Mouse (Mus musculus) embryo, embryonic 10.5 days (tissue): ENCODE results near the gene Heg1.

Source experiments
- DNase-seq: peaks from one replicate; pipeline ENCODE4 v3.0.0-alpha.2; 2015; ENCODE audit warnings: low spot score

Gene Heg1

DNA sequence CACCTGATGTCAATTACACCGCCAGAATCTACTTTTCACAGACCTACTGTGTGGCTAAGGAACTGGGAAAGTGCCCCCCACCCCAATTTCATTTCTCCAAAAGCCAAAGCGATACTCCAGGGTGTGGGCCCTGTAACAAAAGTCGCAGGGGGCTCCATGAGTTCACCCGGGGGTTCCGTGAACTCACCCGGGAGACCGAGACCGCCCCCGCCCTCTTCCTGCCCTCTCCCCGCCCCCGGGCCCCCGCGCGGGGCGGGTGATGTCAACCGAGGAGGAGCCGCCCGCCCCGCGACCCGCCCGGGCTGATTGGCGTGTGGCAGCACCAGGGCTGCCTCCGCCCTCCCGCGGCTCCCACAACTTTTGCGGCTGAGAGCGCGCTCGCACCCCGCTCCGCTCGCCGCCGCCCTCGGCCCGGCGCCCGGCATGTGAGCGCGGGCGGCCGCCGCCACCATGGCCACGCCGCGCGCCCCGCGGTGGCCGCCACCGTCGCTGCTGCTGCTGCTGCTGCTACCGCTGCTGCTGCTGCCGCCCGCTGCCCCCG lies at the start of gene Heg1:
TSS of gene Heg1 (plus strand) at position 209 of the 541 bp plus-strand sequence.
- peak; percentile 76 for DNase-seq

DNA sequence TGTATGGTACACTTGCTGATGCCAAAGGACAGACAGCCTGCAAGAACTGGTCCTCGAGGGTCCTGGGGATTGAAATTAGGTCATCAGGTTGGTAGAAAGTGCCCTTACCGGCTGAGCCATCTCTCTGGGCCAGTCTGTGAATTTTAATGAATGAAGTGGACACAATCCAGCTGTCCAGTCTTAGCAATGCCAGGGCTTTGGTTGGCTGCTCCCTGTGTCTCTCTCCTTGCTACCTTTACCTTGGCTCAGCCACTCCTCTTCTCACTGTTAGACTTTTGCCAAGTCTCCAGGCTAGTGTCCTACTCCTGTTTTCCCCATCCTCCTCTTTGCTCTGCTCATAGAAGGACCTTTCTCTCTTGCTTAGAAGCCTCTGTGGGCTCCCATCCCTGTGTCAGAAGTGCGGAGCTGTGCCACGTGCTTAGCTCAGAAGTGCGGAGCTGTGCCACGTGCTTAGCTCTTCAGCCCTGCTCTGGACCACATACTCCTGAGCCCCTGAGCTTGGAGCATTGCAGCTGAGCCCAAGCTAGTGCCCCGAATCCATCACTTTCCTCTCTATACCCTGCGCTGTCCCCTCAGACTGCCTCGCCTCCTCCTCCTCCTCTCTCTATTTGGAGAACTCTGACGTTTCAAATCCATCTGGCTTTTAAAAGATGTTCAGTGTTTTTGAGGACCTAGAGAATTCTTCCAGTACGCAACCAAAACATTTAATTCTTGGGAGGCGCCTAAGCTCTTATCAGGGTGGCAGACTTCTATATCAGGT lies 48.2 kb upstream of the Heg1 start:
- DNase-seq, result no peak

DNA sequence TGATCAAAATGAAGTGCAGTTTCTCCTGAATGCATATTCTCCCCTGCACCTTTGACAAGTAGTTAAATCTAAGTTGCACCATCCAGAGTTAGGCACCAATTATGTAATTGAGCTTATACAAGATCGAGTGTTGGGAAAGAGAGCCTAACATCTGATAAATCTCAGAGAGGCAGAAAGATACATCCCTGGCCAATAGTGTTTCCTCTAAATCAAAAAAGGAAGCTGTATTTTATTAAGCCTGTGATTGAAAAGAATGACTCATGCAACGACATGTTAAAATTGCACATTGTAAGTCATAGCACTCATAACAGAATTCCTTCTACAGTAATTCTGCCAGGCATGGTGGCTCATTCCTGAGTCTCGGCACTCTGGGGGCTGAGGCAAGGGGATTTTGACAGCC lies 42.4 kb upstream of the Heg1 start:
- no peak for DNase-seq

DNA sequence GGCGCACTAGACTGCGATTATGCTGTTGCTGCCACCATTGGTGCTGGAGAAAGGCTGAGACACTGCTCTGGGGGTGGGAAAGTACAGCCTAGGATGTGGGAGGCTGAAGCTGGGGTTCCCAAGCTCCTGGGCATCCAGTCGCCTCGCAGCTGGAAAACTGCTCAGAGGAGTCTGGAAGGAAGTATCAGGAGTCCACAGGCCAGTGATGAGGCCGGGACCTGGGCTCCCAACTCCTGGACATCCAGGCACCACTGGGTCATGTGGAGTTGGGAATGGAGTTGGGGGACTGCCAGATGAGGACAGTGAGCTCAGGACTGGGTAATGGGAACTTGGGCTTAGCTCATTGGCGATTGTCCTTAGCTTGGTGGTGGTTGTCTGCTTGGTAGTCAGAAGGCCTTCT lies 31.1 kb upstream of the Heg1 start:
- no peak for DNase-seq

DNA sequence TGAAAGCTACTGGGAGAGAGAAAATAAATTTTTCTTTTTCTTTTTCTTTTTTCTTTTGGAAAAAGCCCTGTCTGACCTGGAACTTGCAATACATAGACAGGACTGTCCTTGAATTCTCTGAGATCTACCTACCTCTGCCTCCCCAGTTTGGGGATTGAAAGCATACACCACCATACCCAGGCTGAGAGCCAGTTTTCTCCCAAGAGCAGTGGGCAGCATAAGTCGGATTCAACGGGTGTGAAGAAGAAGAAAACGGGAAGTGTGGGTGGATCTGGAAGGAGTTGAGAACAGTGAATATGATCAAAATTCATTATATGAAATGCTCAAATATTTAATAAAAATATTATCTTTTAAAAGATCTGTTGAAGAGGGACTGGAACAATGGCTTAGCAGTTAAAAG lies 28.7 kb upstream of the Heg1 start:
- DNase-seq, result no peak

DNA sequence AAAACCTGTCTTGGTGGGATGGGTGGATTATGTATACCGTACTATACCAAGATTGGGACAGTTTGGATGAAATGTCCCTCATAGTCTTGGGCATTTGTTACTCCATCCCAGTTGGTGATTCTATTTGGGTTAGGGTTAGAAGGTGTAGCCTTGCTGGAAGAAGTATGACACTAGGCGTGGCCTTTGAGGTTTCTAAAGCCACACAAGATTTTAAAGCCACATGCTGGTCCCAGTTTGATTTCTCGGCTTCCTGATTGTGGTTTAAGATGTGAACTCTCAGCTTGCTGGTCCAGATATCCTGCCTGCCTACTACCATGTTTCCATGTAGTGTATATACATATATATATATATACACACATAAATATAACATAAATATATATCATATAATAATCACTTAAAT lies 27.0 kb upstream of the Heg1 start:
- DNase-seq, result no peak

DNA sequence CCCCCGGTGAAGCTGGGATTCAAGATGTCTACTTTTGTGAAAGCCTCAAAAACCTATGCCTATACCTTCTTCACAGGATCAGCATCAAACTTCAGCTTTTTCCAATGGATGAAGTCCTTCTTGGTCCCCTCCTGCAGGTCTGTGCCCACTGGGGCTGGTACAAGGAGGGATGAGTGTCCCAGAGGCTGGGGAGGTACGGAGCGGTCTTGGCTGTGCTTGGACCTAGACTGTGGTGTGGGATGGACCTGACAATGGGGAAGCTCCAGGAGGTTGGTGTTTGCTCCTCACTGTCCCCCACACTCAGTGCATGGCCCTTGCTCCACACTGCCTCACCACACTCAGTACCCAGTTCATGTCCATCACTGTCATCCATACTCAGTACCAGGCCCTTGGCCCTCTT lies 26.0 kb upstream of the Heg1 start:
- DNase-seq, result no peak

DNA sequence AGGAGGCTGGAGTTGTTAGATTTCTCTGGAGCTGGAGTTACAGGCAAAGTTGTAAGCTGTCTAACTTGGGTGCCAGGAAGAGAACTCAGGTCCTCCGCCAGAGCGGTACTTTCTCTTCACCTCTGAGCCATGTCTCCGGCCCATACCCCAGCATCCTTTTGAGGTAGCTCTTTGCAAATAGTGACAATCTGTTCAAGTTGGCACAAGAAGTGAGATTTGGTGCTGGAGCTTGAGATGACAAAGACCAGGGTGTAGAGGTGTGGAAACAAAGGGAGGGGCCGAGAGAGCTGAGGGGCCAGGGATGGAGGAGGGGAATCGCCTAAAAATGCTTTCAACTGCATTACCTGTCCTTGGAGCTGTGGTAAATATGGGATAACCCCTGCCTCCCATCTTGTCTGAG lies 24.6 kb upstream of the Heg1 start:
- DNase-seq, result no peak

DNA sequence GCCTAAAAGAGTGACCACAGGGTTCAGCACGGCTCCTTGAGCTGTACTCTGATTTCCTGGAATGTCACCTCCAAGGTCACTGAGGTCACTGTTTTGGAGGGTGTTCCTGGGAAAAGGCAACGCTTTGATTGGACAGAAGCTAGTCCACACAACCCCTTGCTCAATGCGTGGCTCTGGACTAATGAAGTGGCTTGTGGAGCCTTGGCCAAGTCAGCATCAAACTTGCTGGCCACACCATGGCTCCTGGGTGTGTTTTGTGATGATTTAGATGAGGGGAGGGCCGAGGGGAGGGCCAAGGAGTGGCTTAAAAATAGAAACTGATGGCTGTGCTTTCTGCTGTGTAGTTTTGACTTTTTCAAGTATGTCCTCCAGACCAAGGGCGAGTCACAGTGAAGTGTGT lies 24.0 kb upstream of the Heg1 start:
- peak; percentile 19 for DNase-seq

DNA sequence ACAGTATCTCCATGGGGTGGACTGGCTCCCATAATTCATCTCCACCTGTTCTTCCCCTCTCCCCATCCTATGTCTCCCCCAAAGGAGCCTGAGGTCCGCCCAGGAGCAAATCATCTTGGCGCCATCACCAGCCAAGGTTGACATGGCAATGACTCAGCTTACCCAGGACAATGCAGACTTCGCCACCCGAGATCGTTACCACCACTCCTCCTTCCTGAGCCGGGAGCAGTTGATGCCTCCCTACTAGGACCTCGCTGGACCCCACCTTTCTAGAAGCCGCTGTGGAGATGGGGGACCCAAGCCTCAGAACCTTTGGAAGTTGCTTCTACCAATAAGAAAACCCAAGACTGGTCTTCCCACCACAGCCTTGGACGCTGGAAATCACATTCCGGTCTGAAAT lies 21.3 kb upstream of the Heg1 start:
- DNase-seq, result no peak

DNA sequence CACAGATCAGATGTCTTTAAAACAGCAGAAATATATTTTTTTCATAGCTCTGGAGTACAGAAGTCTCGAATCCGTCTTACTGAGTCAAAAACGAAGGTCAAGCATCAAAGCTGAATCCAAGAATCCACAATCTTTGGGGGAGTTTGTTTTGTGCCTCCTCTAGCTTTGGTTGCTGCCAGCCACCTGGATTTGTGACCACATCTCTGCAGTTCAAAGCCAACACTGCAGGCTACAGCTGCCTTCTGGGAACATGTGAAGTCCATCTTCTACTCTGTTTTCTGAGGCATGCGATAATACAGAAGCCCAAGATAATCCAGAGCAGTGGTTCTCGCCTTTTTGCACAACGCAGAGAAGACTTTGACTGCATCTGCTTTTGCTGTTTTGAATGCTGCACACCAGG lies 17.9 kb upstream of the Heg1 start:
- no peak for DNase-seq

DNA sequence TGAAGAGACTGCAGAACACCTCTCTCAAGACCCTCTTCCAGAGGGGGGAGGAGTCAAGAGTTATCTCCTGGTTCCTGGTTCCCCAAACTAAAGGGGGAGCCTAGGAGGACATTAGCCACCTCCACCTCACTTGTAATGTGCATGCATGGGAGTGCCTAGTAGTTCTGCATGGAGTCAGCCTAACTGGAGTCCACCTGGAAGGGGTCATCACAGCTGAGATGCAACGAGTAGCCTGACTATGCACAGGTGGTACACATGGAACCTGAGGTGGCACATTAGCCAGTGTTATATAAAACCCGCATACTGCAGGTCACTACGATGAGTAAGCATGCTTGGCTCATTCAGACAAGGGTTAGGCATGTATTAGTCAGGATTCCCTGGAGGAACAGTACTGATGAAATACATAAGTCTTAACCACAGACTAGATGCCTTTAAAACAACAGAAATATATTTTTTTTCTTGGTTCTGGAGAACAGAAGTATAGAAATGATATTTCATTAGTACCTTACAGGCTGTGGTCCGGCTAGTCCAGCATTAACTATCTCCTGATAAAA lies 17.1 kb upstream of the Heg1 start:
- no peak for DNase-seq

DNA sequence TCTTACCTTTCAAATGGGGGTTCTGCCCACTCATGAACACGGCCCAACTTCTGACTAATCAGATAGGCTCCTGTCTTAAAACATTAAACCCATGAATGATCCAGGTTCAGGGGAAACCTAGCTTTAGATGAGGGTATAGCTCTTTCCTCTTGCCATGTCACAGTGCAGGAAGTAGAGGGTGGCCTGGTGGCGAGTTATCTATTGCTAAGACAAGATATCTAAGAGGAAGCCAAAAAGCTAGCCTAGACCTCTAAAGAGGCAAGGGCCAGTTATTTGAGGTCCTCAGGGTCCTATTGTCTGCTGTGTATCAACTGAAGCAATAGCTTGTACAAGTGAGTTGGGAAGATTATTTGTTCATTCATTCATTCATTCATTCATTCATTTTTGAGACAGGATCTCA lies 15.7 kb upstream of the Heg1 start:
- no peak for DNase-seq

DNA sequence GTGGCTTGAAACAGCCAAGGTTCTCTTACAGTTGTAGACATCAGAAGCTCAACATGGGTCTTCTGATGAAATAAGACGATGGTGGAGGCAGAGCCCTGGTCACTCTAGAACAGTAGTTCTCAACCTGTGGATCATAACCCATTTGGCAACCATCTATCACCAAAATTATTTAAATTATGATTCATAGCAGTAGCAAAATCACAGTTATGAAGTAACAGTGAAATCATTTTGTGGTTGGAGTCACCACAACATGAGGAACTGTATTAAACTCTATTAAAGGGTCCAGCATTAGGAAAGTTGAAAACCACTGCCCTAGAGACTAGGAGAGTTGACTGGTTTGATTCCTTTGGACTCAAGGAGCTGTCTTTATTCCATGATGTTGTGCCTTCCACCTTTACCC lies 15.1 kb upstream of the Heg1 start:
- DNase-seq, result no peak

DNA sequence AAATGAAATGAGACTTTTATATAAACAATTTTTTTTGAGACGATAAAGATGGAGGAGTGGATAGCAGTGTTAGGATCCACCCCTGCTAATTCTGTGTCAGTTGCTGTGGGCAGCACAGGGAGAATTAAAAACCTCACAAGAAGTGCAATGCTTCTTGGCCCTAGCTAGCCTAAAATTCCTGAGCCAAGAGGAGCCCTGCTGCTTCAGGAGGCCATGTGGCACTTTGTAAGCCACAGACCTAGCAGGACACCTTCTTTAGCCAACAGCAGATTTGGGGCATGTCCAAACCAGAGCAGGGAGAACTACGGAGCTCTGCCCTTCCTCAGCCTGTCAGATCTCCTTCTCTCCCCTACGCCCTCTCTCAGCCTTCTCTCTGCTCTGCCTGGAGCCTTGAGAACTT lies 13.8 kb upstream of the Heg1 start:
- no peak for DNase-seq

DNA sequence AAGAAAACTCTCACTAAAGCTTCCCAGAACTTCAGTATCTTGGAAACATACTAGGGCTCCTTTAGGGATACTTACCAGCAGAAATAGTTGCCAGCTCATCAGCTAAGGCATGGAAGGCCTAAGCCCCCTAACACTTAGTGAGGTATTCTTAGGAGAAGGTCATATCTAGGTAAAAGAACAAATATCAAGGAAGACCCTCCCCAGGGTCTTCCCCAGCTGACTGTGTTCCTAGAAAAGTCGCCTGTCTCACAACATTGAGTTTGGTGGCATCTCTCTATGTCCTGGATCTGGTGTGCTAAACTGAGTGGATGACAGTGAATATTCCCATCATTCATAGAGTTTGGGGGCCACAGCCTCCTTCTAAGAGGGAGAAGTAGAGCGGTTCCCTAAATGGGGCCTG lies 13.2 kb upstream of the Heg1 start:
- DNase-seq, result no peak

DNA sequence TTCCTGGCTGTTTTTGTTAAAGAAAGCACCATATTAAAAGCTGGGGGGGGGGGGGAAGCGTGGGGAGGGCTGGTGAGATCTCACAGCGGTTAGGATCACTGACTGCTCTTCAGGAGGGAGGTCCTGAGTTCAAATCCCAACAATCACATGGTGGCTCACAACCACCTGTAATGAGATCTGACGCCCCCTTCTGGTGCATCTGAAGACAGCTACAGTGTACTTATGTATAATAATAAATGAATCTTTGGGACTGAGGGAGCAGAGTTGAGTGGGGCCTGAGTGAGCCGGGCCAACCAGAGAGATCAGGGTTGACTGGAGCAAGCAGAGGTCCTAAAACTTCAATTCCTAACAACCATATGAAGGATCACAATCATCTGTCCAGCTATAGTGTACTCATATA lies 12.0 kb upstream of the Heg1 start:
- no peak for DNase-seq

DNA sequence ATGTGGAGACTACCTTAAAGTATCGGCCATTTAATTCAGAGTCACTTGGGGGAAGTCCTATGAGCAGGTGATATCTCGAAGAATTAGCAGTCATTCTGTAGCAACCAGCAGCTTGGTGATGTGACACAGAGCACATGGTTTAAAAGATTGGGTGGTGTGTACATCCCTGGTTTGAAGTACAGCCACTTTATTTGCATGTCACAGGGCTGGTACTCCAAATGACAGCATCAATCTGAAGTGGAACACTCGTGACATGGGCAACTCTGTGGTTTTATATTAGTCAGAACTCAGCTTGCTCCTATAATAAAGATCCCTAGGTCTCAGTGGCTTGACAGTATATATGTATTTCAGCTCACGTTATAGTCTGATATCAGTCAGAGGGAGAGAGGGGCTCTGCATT lies 11.5 kb upstream of the Heg1 start:
- no peak for DNase-seq

DNA sequence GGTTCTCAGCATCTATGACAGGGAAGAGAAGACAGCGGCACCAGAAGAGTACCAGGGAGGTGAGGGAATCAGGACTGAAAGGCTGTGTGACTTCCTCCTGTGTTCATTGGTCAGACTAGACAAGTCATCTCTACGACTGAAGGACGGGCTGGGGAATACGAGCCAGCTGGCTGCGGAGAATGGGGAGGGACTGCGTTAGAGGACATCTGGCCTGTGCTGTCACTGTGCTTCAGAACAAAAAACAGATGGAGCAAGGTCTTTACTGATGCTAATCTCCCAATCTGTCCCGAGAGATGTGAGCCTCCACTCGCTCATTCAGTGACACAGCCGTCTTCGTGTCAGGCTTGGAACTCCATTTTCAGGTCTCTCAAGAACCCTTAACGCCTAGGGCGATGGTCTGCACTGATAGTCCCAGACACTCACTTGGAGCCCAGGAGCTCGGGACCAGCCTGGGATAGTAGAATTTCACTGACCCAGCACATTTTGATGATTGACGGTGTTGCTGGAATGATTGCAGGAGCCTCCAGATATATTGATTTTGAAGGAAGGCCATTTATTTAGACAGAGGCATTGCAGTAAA lies 10.6 kb upstream of the Heg1 start:
- DNase-seq, result peak; percentile 58

DNA sequence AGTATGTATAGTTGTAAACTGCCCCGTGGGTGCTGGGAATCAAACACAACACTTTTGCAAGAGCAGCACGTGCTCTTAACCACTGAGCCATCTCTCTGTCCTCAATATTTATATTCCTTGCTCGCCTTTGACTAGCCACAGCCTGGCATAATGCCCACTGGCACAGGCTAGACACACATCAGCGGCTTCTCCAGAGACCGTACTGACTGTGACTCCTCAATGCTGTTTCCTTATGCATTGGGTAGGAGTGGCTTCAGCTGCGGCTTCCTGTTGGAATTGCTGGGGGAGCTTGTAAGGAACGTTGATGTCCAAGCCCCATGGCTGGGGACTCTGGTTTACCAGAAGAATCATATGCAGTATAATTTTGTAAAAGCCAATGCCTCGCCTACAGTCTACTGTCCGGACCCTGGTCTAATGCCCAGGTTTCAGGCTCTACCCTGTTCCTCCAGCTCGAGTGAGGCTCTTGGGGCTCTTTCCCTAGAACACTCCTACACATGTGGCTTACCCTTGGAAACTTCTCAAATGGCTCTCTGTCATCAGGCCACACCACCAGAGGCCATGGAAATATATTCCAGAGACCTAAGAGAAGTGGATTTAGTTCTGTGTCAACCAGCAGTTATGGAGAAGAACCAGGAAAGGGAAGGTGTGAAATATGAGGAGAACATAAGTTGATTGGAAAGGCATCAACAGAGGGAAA lies 8.9 kb upstream of the Heg1 start:
- no peak for DNase-seq

DNA sequence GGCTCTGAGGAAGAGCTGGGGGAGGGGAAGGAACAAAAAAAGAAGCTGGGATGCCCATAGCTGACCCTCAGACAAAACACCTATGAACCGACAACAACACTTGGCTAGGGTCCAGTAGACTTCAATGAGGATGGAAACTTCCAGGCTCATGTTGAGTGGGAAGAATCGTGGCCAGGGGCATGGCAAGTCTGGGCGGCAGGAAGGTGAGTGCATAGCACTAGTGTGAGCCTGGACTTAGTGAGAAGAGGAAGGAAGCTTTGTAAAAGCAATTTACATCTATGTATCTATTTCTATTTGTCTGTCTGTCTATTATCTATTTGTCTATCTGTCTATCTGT lies 8.4 kb upstream of the Heg1 start:
- DNase-seq, result no peak

DNA sequence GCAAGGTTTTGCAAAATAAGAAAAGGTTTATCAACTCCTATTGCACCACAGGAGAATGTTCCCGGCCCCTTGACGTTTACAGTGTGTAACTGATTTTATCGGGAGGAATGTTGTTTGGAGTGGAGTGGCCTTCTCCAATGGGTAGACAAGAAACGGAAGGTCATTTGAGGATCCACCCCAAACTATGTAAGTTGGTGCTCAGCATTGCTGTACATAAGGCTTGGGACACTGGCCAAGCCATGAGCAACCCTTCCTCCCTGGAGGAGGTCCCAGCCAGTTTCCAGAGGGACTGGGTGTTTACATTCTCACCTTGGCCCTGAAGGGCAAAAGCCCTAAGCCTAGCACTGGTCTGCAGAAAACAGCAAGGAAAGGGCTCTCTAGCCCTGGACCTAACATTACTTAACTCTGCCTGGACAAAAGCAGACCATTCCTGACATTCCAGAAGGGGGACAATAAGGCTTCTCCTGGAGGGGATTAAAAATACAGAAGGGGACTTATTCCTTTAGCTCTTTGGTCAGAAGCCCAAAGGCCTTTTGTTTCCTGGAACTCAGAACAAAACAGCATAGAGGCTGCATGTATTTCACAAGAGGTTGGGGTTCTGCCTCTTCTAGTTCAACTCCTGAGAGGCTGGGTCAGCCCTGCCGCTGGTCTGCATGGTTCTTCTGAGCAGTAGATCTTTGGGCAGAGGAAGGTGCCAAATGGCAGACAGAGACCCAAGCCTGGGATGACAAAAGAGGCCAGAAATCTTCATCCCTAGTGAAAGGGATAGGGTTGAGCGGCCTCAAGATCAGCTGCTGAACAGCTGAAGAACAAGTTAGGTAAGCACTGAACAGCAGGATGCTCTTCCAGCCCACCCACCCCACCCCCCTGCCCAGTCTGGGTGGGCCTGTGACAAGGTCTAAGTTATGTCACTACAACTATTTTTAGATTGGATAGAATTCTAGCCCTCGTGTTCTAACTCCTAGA lies 7.5 kb upstream of the Heg1 start:
- no peak for DNase-seq
